Mouse (Mus musculus): ENCODE data around the gene Mettl1.
A peak's percentile ranks its signal among the peaks of the same experiment; 100 is the strongest.
"Not testable (repeated sequence)": the region's sequence is repeated elsewhere in the genome, so short reads cannot be mapped to it uniquely, and the experiment has no call there.

Gene Mettl1

DNA sequence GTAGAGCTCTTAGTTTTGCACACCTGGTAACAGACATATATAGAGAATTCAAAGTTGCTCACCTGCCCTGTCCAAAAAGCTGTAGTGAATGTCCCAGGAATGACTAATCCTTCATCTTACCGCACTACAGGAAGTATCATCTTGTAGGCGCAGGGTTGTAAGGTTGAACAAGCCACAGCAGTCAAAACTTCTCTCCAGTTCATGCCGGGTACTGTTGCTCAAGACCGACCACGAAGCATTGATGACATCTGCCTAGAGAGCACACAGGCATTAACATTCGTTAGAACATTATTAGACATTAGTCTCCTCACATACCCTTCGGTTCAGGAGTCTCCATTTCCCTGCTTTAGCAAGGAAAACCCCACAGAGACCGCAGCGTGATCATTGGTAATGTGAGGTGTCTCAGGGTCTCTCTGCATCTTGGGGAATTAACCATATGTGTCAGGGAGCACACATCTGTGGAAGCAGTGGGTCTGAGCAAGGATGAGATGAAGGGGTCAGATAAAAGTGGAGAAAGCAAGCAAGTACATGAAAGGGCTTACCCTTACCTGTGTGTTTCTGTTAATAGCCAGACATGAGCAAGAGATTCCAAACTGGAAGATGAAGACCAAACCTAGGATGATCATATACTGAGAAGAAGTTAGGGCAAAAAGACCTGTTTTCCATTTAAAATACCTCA is 27.3 kb downstream of the Mettl1 start:
- DNase-seq (ENCODE audit: low spot score), result no peak

DNA sequence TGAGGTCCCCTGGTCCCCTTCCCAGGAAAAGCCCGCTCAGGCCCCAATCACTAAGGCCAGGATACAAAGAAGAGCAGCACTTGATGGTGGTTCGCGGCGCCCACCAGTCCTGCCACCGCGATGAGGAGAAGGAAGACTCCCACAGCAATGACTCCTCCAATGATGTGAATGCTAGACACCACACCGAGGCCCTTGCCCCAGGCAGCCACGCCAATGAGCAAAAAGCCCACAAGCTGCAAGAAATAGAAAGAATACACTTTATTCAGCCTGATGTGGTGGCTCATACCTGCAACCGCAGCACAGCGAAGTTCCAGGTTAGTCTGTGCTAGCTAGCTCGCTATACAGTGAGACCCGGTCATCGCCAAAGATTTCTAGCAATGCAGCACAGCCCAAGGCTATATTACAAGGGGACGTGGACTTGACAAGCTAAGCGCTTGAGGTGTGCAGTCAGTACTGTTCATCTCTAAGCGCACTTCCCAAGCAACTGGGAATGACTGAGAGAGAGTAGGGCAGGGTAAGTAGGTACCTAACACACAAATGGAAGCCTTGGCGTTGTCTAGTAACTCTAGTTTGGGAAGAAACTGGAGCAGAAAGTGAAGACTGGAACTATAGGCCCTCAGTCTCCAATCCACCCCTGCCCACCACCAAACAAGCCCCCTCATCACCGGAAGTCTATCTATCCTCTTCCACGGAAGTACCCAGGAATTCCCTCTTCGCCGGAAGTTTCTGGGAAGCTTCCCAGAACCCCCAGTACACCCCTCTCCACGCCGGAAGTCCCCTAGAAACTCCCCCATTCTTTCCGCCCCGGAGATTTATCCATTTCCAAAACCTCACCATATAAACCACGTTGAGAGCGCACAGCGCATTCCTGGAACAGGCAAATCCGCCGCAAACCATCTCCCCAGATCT is 28.3 kb downstream of the Mettl1 start:
- peak; percentile 72 for DNase-seq (ENCODE audit: low spot score)

DNA sequence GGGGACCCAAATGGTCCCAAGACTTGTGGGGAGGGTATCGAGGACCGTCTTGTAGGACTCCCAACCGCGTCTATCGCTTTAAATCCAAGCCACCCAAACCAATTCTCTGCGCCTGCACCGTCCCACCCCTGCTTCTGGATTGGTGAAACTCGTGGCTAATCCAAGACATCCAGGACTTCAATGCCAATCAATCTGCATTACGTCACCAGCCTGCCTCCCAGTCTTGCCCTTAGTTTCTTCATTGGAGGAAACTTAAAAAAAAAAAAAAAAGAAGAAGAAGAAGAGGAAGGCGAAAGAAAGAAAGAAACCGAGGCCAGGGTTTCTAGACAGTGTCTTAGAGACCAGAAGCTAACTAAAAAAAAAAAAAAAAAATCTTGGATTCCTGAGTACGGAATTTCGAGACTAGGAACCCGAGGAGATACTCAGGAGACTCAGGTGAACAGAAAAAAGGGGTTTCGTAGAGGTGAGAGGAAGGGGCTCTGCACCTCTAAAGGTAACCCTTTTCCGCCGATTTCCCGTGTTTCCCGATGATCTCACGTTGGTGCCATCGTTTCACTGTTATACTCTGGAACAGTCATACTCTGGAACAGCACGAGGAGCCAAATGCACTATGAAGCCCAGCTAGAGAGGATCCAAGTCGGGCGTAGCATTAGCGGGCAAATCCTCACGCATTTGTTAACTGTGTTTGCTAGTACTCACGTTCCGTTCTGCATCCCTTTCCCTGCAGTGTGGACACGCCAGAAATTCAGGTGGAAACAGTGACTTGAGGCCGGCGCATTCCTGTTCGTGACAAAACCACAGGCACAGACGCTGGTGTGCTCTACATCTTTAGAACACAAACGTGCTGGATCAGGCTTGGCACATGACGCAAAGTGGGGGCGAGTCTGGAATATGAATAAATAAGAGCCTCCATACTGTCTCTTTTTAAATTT is 29.2 kb downstream of the Mettl1 start, which contains the start of gene Tspan31:
Gene Tspan31, minus strand, starts transcription at position 75 of the 932 bp plus-strand sequence.
- DNase-seq (ENCODE audit: low spot score), result peak; percentile 99

DNA sequence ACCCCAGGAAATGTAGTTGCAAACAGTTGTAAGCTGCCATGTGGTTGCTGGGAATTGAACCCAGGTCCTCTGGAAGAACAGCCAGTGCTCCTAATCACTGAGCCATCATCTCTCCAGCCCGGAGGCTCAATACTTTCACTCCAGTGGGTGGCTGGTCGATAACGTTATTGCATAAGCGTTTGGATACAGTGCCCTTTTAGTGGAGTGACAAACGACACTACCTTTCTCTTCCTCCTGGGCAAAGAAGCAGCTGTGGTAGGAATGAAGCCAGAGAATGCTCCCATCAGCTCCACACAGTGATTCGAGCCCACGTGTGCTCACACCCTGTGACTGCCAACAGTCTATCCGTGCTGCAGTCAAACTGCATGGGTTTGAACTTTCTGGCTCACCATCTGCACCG is 30.0 kb downstream of the Mettl1 start:
- DNase-seq (ENCODE audit: low spot score), result peak; percentile 66

DNA sequence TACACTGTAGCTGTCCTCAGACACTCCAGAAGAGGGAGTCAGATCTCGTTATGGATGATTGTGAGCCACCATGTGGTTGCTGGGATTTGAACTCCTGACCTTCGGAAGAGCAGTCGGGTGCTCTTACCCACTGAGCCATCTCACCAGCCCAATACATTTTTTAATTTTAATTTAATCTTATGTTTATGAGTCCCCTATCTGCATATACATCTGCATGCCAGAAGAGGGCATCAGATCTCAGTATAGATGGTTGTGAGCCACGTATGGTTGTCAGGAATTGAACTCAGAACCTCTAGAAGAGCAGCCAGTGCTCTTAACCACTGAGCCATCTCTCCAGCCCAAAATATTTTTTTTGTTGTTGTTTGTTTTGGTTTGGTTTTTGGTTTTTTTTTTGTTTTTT is 31.1 kb downstream of the Mettl1 start:
- not testable (repeated sequence) for DNase-seq (ENCODE audit: low spot score)

DNA sequence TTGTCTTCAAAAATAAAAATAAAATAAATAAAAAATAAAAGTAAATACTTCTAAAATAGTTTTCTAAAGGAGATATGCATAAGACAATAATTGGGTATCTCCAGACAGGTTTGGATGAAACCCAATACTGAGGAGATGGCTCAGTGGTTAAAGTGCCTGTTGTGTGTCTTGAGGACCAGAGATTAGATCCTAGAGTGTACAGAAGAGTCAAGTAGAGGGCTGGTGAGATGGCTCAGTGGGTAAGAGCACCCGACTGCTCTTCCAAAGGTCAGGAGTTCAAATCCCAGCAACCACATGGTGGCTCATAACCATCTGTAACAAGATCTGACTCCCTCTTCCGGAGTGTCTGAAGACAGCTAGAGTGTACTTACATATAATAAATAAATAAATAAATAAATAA is 31.8 kb downstream of the Mettl1 start:
- not testable (repeated sequence) for DNase-seq (ENCODE audit: low spot score)

DNA sequence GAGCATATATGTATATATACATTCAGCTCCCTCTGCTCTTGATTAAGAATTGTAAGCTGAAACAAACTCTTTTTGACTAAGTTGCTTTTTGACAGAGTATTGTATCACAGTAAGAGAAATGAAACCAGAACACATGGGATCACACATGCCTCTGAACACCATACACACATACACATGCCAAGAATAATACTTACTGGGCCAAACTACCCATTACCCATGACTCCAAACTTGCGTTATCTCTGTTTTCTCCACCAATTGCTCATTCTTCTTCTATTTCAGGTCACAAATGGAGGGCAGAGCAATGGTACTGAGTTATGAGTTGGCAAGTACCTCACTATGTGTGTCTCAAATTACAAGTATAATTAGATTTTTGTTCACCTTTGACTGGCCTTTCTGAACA is 32.8 kb downstream of the Mettl1 start:
- DNase-seq (ENCODE audit: low spot score), result no peak

DNA sequence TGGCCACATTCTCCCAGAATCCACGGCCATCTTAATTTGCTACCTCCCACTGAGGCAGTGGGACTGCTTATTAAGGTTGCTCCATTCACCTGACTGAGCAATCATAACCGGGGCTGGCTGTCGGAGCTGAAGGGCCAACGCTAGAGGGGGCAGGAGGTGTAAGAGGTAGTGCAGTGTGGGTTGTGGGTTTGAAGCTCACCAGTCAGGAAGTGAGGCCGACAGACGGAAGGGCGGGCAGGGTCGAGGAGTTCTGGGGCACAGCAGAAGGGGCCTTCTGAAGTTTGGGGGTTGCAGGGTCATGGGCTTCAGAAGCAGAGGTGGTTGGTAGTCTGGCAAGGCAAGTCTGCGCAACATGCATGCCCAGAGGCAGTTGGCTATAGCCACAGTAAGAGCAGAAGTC is 33.9 kb downstream of the Mettl1 start, which contains the start of gene Agap2:
Gene Agap2, plus strand, starts transcription at position 205 of the 400 bp plus-strand sequence.
- no peak for DNase-seq (ENCODE audit: low spot score)

DNA sequence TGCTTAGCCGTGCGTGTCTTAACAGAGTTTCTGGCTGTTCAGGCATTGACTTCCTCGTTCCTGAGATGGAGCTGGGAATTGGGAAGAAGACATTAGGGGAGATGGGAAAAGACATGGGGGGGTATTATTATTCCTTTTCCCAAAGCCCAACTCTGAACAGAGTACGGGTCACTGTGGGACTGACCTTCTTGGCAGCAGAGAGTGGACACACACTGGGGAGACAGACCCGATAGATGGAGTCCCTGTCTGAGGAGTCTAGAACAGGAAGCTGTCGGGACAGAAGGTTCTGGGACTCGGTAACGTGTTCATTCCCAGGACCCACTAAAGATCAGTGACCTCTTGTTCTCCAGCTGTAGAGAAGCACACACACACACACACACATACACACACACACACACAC is 34.4 kb downstream of the Mettl1 start:
- no peak for DNase-seq (ENCODE audit: low spot score)

DNA sequence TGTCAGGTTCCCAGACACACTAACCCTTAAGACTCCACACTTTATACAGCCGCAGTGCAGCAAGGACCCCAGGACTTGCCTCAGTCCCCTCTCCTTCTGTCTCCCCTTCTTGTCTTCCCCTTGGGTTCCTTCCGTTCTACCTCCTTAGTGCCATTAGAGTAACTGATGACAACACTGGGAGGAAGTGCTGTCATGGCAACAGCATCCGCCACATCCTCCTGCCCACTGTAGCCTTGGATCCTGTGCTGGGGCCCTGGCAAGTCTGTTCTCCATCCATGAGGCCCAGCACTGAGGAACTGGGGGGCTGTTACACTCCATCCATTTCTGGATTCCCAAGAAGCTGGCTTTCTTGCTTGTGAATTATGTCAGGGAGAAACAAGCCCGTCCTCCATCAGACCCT is 34.9 kb downstream of the Mettl1 start:
- DNase-seq (ENCODE audit: low spot score), result no peak

DNA sequence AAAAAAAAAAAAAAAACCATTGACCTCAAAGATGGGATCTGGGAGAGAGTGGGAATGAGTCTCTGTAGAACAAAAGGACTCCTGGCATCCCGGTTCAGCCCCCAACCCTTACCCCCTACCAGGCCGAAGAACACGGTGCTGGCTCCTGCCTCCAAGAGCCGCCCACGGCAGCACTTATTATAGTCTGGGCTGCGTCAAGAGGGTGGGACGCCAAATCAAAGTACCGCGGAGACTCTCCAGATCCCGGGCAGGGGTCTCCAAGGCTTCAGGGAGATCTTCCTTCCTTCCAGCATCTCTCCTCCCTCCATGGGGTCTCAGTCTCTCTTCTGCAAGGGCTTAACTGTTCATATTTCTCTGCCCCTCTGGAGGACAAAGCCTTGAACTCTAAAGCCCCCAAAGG is 36.3 kb downstream of the Mettl1 start:
- DNase-seq (ENCODE audit: low spot score), result no peak

DNA sequence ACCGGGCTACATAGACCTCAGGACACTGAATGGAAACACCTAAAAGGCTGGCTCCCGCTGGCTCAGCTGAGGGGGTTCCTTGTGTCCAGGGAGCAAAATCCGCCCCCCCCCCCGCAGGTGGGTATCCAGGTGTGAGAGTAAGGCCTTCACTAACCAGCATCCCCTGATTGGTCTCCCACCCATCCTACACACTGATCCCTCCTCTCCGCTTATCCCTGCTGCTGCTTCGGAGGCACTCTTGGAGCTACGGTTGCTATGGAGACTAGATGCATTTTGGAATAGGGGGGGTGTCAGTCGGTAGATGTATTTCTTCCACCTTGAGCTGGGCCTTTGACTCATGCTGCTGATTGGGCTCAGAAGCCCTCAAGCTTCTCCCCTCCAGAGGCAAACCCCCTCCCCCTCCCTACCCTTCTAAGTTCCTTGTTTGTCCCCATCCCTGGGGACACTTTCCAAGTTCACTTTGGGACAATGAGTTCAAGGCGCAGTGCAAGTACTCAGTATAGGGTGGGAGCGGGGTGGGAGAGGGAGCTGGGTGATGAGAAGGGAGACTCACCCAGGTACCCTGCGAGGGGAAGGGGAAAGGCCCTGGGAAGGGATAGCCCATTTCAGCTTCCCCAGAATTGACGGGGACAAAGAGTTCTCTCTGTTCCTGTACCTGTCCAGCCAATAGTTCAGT is 36.9 kb downstream of the Mettl1 start:
- DNase-seq (ENCODE audit: low spot score), result peak; percentile 74

DNA sequence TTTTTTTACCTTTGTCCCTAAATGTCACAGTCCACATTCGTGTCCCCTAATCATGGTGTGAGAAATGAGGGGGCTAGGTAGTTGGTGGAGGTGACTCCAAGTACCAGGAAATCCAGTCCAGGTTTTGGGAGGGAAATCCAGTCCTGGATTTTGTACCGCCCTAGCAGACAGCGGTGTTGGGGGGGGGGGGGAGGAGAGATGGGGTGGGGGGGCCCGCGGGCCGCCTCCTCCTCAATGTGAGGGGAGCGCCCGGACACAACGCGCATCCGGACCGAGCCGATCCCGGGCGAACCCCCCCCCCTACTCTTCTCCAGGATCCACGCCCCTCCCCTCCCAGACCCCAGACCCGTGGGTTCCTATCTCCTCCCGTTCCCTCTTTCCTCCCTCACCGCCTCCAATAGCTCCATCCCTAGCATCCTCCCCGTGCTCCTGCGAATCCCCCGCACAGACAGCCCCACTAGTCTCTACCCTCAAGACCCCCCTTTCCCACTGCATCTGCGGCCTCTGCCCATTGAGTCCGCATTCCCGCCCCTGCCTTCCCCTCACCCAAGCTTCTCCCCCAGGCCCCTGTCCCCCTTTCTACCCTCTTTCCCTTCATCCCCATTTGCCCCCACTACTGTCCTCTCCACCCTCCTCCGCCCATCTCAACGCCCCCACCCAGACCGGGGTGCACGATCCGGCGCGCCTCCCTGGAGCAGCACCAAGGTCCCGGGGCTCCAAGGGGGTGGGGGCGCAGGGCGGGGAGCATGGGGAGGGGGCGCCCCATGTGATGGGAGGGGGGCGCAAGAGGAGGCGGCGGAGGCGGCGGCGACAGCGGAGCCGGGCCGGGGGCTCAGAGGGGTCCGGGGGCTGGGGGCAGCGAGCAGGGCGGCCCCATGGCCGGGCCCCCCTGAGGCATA is 37.7 kb downstream of the Mettl1 start:
- DNase-seq (ENCODE audit: low spot score), result peak; percentile 70

DNA sequence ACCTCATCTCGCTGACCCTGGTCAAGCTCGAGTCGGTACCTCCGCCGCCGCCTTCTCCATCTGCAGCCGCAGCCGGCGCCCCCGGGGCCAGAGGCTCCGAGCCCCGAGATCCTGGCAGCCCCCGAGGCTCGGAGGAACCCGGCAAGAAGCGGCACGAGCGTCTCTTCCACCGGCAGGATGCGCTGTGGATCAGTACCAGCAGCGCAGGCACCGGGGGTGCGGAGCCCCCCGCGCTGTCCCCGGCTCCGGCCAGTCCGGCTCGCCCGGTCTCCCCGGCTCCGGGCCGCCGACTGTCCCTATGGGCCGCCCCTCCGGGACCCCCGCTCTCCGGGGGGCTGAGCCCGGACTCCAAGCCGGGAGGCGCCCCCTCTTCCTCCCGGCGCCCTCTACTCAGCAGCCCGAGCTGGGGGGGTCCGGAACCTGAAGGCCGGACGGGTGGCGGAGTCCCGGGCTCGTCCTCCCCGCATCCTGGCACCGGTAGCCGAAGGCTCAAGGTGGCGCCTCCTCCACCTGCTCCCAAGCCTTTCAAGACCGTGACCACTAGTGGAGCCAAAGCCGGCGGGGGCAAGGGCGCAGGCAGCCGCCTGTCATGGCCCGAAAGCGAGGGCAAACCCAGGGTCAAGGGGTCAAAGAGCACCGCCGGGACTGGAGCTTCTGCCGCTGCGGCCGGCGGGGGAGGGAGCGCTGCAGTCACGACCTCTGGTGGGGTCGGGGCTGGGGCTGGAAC is 38.6 kb downstream of the Mettl1 start:
- no peak for DNase-seq (ENCODE audit: low spot score)

DNA sequence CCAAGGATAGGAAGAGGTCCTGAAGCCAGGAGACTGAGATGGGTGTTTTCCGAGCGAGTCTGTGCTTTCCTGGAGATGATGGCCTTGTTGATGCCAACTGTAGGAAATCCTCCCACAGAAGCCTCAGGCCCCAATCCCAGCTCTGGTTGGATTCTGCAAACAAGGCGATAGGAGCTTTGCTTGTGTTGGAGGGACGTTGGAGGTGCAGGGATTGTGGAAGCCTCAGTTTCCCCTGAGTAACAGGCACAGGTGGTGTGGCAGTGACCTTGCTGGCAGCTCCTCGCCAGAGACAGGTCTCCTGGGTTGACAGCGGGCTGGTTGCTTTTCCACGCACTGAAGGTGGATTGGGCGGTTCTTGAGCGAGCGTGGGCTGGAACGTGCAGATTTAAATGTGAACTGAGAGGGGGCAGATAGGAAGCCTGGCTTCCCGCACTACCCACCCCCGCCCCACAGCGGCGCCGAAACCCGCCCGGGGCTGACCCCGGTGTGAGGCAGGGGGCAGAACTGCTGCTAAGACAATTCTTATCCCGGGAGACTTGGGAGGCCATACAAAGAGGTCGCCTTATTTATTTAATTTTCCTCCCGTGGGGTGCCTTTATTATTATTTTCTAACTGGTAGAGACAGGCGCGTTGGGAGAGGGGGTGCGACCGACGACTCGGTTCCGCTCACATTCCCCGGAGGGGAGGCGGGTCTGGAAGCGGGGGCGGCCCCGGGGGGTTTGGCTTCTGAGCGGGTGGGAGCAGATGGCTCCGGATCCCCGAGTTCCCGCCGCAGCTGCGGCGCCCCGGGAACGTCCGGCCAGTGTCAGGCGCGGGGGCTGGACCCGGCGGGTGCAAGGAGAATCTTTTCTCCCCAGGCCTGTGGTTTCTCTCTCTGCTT is 39.9 kb downstream of the Mettl1 start:
- DNase-seq (ENCODE audit: low spot score), result peak; percentile 65

DNA sequence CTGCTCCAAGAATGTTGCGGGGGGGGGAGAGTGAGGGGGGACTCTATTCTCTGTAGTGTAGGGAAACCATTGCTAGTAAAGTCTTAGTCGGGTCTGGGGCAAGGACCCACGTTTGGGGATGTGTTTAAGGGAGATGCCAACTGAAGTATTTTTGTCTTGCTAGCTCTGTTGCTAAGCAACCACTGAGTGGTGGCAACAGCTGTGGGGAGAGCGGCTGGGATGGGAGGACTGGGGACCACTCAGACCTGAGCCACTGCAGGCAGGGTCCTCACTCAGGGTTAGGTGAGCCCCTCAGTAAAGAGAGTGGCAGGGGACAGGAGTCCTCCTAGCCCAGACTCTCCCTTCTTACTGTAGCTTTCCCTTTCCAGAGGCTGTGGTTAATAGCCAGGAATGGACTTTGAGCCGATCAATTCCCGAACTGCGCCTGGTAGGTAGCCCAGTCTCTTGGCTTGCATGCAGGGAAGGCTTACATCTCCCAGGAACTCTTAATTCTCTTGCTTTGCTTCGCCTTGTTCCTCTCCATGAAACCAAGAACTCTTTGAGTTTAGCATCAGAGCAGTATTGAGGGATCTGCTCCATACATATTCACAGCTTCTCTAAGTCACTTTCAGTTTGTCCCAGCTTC is 40.9 kb downstream of the Mettl1 start:
- peak; percentile 78 for DNase-seq (ENCODE audit: low spot score)

DNA sequence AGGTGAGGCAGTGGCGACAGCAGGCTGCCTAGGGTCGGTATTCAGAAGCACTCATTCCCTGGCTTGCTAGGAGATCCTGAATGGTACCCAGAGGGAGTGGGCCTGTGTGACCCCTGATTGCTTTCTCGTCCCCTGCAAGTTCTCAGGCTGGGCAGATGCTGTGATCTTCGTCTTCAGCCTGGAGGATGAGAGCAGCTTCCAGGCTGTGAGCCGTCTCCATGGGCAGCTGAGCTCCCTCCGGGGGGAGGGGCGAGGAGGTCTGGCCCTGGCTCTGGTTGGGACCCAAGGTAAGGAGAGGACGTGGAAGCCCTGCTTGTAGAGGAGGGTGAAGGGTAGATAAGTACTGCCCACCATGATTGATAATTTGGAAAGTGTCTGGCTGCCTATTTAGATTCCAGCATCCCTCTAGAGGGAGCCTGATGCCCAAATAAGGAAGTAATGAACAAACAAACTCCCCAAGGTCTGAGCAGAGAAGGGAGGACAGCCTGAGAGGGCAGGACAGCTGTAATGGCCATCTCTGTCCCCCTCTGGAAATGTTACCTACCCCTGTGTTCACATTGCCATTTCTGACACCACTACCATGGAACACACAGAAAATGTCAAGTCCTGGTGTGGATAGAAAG is 42.2 kb downstream of the Mettl1 start:
- peak; percentile 50 for DNase-seq (ENCODE audit: low spot score)

DNA sequence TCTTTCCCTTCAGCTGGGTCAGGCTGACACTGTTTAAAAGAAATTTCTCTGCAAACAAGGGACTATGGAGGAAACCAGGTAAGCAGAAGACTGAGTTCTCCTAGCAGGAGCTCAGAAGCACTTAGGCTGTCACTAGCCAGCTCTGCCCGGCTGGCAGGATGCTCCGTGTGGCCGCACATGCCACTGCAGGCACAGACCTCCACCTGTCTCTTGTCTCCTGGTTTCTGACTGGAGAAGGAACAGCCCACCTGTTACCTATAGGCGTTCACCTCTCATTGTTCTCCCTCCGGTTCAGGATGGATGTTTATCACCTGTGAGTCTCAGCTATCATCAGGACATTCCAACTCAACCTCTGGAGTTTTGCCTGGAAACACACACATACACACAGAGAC is 42.7 kb downstream of the Mettl1 start:
- peak; percentile 56 for DNase-seq (ENCODE audit: low spot score)

All from MN1 (cell line).